Comparison of ENCODE assay signal across 10 mouse cellular contexts in the genomic region with DNA sequence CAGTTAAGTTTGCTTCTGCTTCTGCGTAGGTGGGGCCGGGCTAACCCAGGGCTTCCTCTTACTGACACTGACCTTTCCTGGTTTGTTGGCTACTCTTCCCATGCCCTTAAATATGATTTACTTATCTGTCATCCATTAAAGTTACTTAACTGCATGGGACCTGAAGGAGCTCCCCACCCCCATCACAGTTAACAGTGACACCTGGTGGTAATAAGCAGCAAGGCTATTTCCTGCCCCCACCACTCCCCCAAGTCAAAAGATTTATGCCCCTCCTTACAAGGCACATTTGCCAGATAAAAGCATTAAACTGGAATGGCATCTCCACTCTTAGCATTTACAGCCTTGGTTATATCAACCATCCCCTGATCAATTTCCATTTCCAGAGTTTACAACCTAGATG. TPM values are rescaled to one million over a fixed set of nuclear protein-coding genes. Genes with fewer than 3 reads are reported as not detected.
DNase-seq lines count a peak whose midpoint lies in the region; ATAC-seq and TF ChIP-seq lines count a peak whose summit lies in the region.
"Had no signal": no experiment of that assay in that cellular context is flagged by ENCODE, and none has a peak within 500 bp of the region (broad histone marks: within the 10 kb centered on the region; RNA-seq: fewer than 3 reads in every experiment).

No protein-coding gene starts in this region.

- no peak overlapping the region for H3K9ac ChIP-seq in intestine, postnatal 0 days (ENCODE audit: low read depth, low read length)
- H3K9ac ChIP-seq in intestine, embryonic 15.5 days = no peak overlapping the region

- intact Hi-C loops in gastrocnemius, postnatal 14 days (cut with DNase I; ENCODE audit: low total_unique reads) = loop anchor here (10.0 kb wide), 1 partner anchor 355 kb away; no protein-coding TSS in a partner anchor

- no peaks in the 10 kb centered on the region for H3K27me3 ChIP-seq in intestine, postnatal 0 days (replicated peaks; ENCODE audit: control insufficient read depth, insufficient read depth, low read length)
- H3K27me3 ChIP-seq in intestine, embryonic 15.5 days (replicated peaks) = no peaks in the 10 kb centered on the region
- no peaks in the 10 kb centered on the region for H3K27me3 ChIP-seq in E14TG2a.4 (ENCODE audit: insufficient read depth, low read length)

- peaks cover 29% of the 10 kb centered on the region for H3K36me3 ChIP-seq in intestine, postnatal 0 days (ENCODE audit: control insufficient read depth, insufficient read depth)
- peaks cover 10% of the 10 kb centered on the region; the same call in 1 of the 2 replicates for H3K36me3 ChIP-seq in intestine, embryonic 15.5 days
- peaks cover 92% of the 10 kb centered on the region for H3K36me3 ChIP-seq in E14TG2a.4 (ENCODE audit: insufficient read depth, low read length)

- no peak overlapping the region for H3K27ac ChIP-seq in intestine, postnatal 0 days (ENCODE audit: low read depth, low read length)
- no peak overlapping the region for H3K27ac ChIP-seq in intestine, embryonic 15.5 days

- TF ChIP-seq CTCF in intestine, postnatal 0 days (IDR thresholded peaks at IDR 0.05; ENCODE audit: low read depth) = peak; percentile 78
- TF ChIP-seq CTCF in E14TG2a.4 (conservative IDR thresholded peaks at IDR 0.05; ENCODE audit: low read length) = peak; percentile 55

- no peak; the same call in 1 of the 2 replicates for ATAC-seq in intestine, postnatal 0 days
- ATAC-seq in intestine, embryonic 15.5 days = no peak

- H3K4me1 ChIP-seq in intestine, postnatal 0 days (replicated peaks; ENCODE audit: control insufficient read depth, insufficient read depth, low read length) = no peaks in the 10 kb centered on the region
- H3K4me1 ChIP-seq in intestine, embryonic 15.5 days (replicated peaks) = peaks cover 13% of the 10 kb centered on the region
- H3K4me1 ChIP-seq in E14TG2a.4 (replicated peaks; ENCODE audit: low read depth, low read length) = peaks cover 29% of the 10 kb centered on the region

- H3K9me3 ChIP-seq in intestine, postnatal 0 days (ENCODE audit: control insufficient read depth) = no peaks in the 10 kb centered on the region
- no peaks in the 10 kb centered on the region for H3K9me3 ChIP-seq in intestine, embryonic 15.5 days
- H3K9me3 ChIP-seq in E14TG2a.4 (ENCODE audit: low read length) = no peaks in the 10 kb centered on the region

- no peak overlapping the region for H3K4me3 ChIP-seq in intestine, postnatal 0 days (ENCODE audit: low read depth, low read length)
- H3K4me3 ChIP-seq in intestine, embryonic 15.5 days (replicated peaks) = no peak overlapping the region
- no peak overlapping the region for H3K4me3 ChIP-seq in E14TG2a.4 (replicated peaks; ENCODE audit: low read length)

- WGBS in intestine, postnatal 0 days = 74% methylated on average over 2 of the region's 2 CpGs
- 67% methylated on average over 2 of the region's 2 CpGs for WGBS in intestine, embryonic 15.5 days

- no peak overlapping the region for H3K4me2 ChIP-seq in intestine, postnatal 0 days (replicated peaks; ENCODE audit: low read depth)
- no peak overlapping the region for H3K4me2 ChIP-seq in intestine, embryonic 15.5 days (replicated peaks)

- DNase-seq in 3T3-L1 (ENCODE audit: low read depth, low spot score) = peak; percentile 49
- DNase-seq in kidney, postnatal 14 days = peak; percentile 17
- no peak for DNase-seq in natural killer cell, adult 2 months (ENCODE audit: low spot score in 2 of 2)
- DNase-seq in right cerebral cortex, adult 18-20 months = no peak
- no peak for DNase-seq in gastrocnemius, postnatal 14 days
- DNase-seq: heart, adult 11 months; left cerebral cortex, postnatal 4 days had no signal

RNA-seq across cellular contexts. Expression of a gene that starts 38.3 kb away (rescaled TPM):
- 5.1 and 5.4 TPM in 2 replicates for polyA plus RNA-seq in intestine, postnatal 0 days (2015; fragmentation: Nextera tagmentation; extraction: Ambion mirVana)
- polyA plus RNA-seq in intestine, embryonic 15.5 days (2015; fragmentation: Nextera tagmentation; extraction: Ambion mirVana) = 20.8 and 21.3 TPM in 2 replicates
- 10 to 100 TPM; 13.0 to 14.6 TPM for total RNA-seq in gastrocnemius, postnatal 14 days (2021)

RNA-seq across cellular contexts. Expression of a gene that starts 38.4 kb away (rescaled TPM):
- polyA plus RNA-seq in intestine, postnatal 0 days (2015; fragmentation: Nextera tagmentation; extraction: Ambion mirVana) = 17.1 and 19.8 TPM in 2 replicates
- polyA plus RNA-seq in intestine, embryonic 15.5 days (2015; fragmentation: Nextera tagmentation; extraction: Ambion mirVana) = 40.3 and 40.7 TPM in 2 replicates
- total RNA-seq in gastrocnemius, postnatal 14 days (2021) = 10 to 100 TPM; 24.8 to 28.9 TPM

Comparison
In these comparisons a context has a peak if more than half of its experiments do, and no peak if none do; other contexts are left out.
1. DNase-seq: peak in 3T3-L1 (single experiment) and kidney, postnatal 14 days (single experiment); none in natural killer cell, adult 2 months (0 of 2), right cerebral cortex, adult 18-20 months (single experiment) and gastrocnemius, postnatal 14 days (single experiment).